Mouse (Mus musculus): ENCODE results near the gene Tubb2a. TPM values are rescaled to one million over a fixed set of nuclear protein-coding genes. Genes with fewer than 3 reads are reported as not detected.

Tubb2a gene
- polyA plus RNA-seq, 1 experiment from 2014 or later = 49.1 TPM

DNA sequence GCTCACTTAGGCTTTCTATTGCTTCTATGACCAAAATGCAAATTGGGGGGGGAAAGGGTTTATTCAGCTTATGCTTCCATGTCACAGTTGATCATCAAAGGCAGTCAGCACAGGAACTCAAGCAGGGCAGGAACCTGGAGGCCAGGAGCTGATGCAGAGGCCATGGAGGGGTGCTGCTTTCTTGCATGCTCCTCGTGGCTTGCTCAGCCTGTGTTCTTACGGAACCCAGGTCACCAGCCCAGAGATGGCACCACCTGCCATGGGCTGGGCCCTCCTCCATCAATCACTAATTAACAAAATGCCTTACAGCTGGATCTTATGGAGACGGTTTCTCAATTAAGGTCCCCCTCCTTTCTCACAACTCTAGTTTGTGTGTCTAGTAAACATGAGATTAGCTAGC, 37.7 kb downstream of the Tubb2a start:
- Histone ChIP-seq H3K9ac (ENCODE audit: low read length) (no peak overlapping the region), H3K9me3 (ENCODE audit: control insufficient read depth, low read length) (no peaks in the 10 kb centered on the region), H3K27ac (replicated peaks; ENCODE audit: low read depth, low read length) (no peak overlapping the region), H3K4me1 (ENCODE audit: control insufficient read depth, insufficient read depth, low read length) (peaks cover 5% of the 10 kb centered on the region), H3K27me3 (ENCODE audit: control insufficient read depth, insufficient read depth, low read length) (no peaks in the 10 kb centered on the region), H3K36me3 (ENCODE audit: control insufficient read depth, insufficient read depth, low read length) (no peaks in the 10 kb centered on the region), H3K4me3 (ENCODE audit: low read depth, low read length) (no peak overlapping the region), H3K4me2 (ENCODE audit: low read depth, severe bottlenecking) (no peak overlapping the region)
- DNase-seq (ENCODE audit: low spot score) (no peak), ATAC-seq (ENCODE audit: insufficient number of reproducible peaks, low FRiP score, low TSS enrichment, low read depth) (no peak)
- WGBS = 85% methylated on average over 3 of the region's 3 CpGs

DNA sequence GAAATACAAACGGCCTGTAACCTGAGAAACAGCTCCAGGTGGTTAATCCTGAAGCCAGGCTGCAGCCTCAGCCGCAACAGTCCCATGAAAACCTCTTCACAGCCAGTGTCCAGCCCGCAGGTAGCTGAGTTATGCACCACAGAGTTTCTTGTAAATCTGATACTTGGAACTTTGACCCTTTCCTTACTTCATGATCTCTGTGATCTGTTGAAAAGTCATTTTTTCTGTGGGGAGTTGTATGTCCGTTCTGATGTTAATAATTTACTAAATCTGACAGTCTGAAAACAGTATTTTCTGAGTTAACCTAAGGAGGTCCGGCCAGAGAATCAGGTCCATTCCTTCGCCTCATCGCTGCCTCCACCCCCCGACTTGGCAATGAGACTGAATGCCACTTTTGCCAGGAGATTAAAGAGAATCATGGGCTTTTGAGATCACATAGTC, 38.9 kb downstream of the Tubb2a start:
- DNase-seq (ENCODE audit: low spot score) = peak; percentile 28
- H3K9ac ChIP-seq (ENCODE audit: low read length) = no peak overlapping the region

DNA sequence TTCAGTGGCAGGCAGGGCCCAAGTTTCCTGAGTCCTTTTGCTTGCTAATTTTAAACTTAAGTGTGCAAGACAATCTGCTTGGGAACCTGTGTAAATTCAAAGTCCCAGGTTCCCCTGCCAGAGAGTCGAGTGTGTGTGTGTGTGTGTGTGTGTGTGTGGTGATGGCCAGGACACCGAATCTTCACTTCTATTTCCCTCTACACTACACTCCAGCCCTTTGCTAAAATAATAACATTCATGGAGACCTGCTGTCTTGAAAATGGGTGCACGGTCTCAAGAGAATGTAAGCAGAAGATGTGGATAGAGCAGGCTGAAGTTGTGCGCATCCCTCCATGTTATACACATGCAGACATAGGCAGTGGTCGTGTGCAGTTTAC, 39.8 kb downstream of the Tubb2a start:
- no peaks in the 10 kb centered on the region for H3K36me3 ChIP-seq (ENCODE audit: control insufficient read depth, insufficient read depth, low read length)
- H3K4me3 ChIP-seq (ENCODE audit: low read depth, low read length) = peak overlapping the region; percentile 69
- peaks cover 5% of the 10 kb centered on the region for H3K4me1 ChIP-seq (ENCODE audit: control insufficient read depth, insufficient read depth, low read length)
- H3K9me3 ChIP-seq (ENCODE audit: control insufficient read depth, low read length) = no peaks in the 10 kb centered on the region
- H3K4me2 ChIP-seq (ENCODE audit: low read depth, severe bottlenecking) = peak overlapping the region; percentile 69
- no peaks in the 10 kb centered on the region for H3K27me3 ChIP-seq (ENCODE audit: control insufficient read depth, insufficient read depth, low read length)
- 0 out of 2 replicates have a peak overlapping the region, but pooled peaks have one; percentile 69 for H3K27ac ChIP-seq (replicated peaks; ENCODE audit: low read depth, low read length)
- WGBS = 57% methylated on average over 5 of the region's 5 CpGs
- ATAC-seq (ENCODE audit: insufficient number of reproducible peaks, low FRiP score, low TSS enrichment, low read depth) = no peak
- DNase-seq (ENCODE audit: low spot score) = no peak
- peak overlapping the region; percentile 94 for H3K9ac ChIP-seq (ENCODE audit: low read length)

More for the DNA sequence above, 38.9 kb downstream of the Tubb2a start:
- H3K36me3 ChIP-seq (ENCODE audit: control insufficient read depth, insufficient read depth, low read length) = no peaks in the 10 kb centered on the region
- ATAC-seq (ENCODE audit: insufficient number of reproducible peaks, low FRiP score, low TSS enrichment, low read depth) = no peak
- H3K4me3 ChIP-seq (ENCODE audit: low read depth, low read length) = no peak overlapping the region
- WGBS = 39% methylated on average over 8 of the region's 8 CpGs
- no peak overlapping the region for H3K27ac ChIP-seq (replicated peaks; ENCODE audit: low read depth, low read length)
- H3K27me3 ChIP-seq (ENCODE audit: control insufficient read depth, insufficient read depth, low read length) = no peaks in the 10 kb centered on the region
- H3K4me2 ChIP-seq (ENCODE audit: low read depth, severe bottlenecking) = peak overlapping the region; percentile 19; the same call in 1 of the 2 replicates
- H3K4me1 ChIP-seq (ENCODE audit: control insufficient read depth, insufficient read depth, low read length) = peaks cover 5% of the 10 kb centered on the region
- no peaks in the 10 kb centered on the region for H3K9me3 ChIP-seq (ENCODE audit: control insufficient read depth, low read length)

DNA sequence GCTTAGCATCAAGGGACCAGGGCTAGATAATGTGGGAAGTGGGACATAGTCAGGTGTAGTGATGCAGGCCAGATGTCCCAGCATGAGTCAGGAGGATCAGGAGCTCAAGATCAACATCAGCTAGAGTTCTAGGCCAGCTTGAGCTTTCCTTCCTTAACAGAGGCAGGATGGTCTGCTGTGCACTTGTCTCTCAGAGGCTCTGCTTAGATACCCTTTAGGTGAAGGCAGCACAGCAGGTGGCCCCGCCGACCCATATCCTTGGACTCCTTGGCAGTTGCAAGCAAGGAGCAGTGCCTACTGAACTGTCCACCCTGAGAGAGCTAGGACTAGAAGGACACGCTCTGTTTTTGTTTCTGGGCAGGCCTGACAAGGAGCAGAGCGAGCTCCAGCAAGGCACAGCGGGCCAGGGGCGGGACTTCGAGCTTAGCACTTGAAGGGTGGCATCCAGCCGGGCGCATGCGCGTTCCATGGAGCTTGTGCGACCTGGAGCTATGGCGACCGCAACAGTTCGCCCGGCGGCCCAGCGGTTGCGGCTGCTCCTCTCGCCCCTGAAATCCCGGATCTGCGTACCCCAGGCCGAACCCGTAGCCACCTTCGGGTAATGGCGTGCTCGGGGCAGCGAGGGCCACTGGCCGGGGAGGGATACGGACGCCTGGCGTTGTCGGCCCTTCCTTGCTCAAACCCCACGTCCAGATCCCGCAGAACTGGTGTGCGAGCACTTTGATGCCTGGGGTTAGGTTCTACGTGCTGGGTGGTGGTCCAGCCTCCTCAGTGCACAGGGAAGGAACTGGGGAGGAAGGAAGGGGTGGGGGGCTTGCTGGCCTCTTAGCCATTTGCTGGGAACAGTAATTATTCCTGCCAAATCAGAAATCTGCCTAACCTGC, 40.4 kb downstream of the Tubb2a start, which contains the start of gene Bphl:
Bphl (plus strand) TSS at position 426 of the 884 bp plus-strand sequence.
- WGBS = under 1% methylated on average over 37 of the region's 37 CpGs
- Histone ChIP-seq H3K36me3 (ENCODE audit: control insufficient read depth, insufficient read depth, low read length) (no peaks in the 10 kb centered on the region; the same call in 1 of the 2 replicates), H3K9ac (ENCODE audit: low read length) (peak within 1 kb of the TSS; percentile 94), H3K4me2 (ENCODE audit: low read depth, severe bottlenecking) (peak within 1 kb of the TSS; percentile 69), H3K4me3 (ENCODE audit: low read depth, low read length) (peak within 1 kb of the TSS; percentile 69), H3K4me1 (ENCODE audit: control insufficient read depth, insufficient read depth, low read length) (peaks cover 5% of the 10 kb centered on the region), H3K27ac (replicated peaks; ENCODE audit: low read depth, low read length) (peak within 1 kb of the TSS; percentile 69; the same call in 1 of the 2 replicates), H3K9me3 (ENCODE audit: control insufficient read depth, low read length) (no peaks in the 10 kb centered on the region), H3K27me3 (ENCODE audit: control insufficient read depth, insufficient read depth, low read length) (no peaks in the 10 kb centered on the region)
- peak; percentile 92 for ATAC-seq (ENCODE audit: insufficient number of reproducible peaks, low FRiP score, low TSS enrichment, low read depth)
- peak; percentile 92 for DNase-seq (ENCODE audit: low spot score)

DNA sequence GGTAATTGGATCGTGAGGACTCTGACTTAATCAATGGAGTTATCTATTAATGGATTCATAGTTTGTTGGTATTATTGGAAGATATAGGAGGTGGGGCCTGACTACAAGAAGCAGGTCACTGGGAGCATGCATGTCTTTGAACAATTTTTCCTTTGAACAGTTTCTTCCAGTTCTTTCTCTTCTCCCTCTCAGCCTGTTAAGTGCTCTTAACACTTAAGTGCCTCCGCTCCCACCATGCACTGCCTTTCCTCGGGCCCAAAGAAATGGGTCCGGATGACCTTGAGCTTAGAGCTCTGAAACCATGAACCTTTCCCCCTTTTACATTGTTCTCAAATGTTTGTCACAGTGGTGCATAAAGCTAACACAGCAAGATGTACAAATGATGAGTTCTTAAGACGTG, 41.1 kb downstream of the Tubb2a start:
- ATAC-seq (ENCODE audit: insufficient number of reproducible peaks, low FRiP score, low TSS enrichment, low read depth) (no peak), DNase-seq (ENCODE audit: low spot score) (no peak)
- peaks cover 5% of the 10 kb centered on the region for H3K4me1 ChIP-seq (ENCODE audit: control insufficient read depth, insufficient read depth, low read length)
- H3K9ac ChIP-seq (ENCODE audit: low read length) = no peak overlapping the region
- no peak overlapping the region for H3K4me2 ChIP-seq (ENCODE audit: low read depth, severe bottlenecking)
- 86% methylated on average over 5 of the region's 5 CpGs for WGBS
- no peaks in the 10 kb centered on the region; the same call in 1 of the 2 replicates for H3K36me3 ChIP-seq (ENCODE audit: control insufficient read depth, insufficient read depth, low read length)
- H3K9me3 ChIP-seq (ENCODE audit: control insufficient read depth, low read length) = no peaks in the 10 kb centered on the region
- H3K27me3 ChIP-seq (ENCODE audit: control insufficient read depth, insufficient read depth, low read length) = no peaks in the 10 kb centered on the region
- no peak overlapping the region for H3K4me3 ChIP-seq (ENCODE audit: low read depth, low read length)
- H3K27ac ChIP-seq (replicated peaks; ENCODE audit: low read depth, low read length) = no peak overlapping the region

DNA sequence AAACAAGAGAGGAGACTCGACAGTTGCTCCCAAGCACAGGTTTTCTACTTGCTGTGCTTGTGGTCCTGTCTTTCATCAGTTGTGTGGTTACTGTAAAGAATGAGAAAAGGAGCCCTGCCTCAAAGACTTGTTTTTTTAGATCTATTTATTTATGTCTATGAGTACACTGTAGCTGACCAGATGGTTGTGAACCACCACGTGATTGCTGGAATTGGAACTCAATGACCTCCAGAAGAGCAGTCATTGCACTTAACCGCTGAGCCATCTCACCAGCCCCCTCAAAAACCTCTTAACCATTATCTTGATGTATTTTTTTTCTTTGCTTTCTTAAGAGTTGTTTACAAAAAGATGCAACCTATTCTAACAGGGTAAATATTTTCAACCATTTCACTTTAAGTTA, 42.4 kb downstream of the Tubb2a start:
- DNase-seq (ENCODE audit: low spot score) = no peak
- Histone ChIP-seq H3K4me1 (ENCODE audit: control insufficient read depth, insufficient read depth, low read length) (peaks cover 5% of the 10 kb centered on the region), H3K27me3 (ENCODE audit: control insufficient read depth, insufficient read depth, low read length) (no peaks in the 10 kb centered on the region), H3K9ac (ENCODE audit: low read length) (no peak overlapping the region), H3K4me2 (ENCODE audit: low read depth, severe bottlenecking) (no peak overlapping the region), H3K9me3 (ENCODE audit: control insufficient read depth, low read length) (no peaks in the 10 kb centered on the region), H3K36me3 (ENCODE audit: control insufficient read depth, insufficient read depth, low read length) (no peaks in the 10 kb centered on the region; the same call in 1 of the 2 replicates), H3K27ac (replicated peaks; ENCODE audit: low read depth, low read length) (no peak overlapping the region), H3K4me3 (ENCODE audit: low read depth, low read length) (no peak overlapping the region)
- no peak for ATAC-seq (ENCODE audit: insufficient number of reproducible peaks, low FRiP score, low TSS enrichment, low read depth)
- 85% methylated on average over 3 of the region's 3 CpGs for WGBS

DNA sequence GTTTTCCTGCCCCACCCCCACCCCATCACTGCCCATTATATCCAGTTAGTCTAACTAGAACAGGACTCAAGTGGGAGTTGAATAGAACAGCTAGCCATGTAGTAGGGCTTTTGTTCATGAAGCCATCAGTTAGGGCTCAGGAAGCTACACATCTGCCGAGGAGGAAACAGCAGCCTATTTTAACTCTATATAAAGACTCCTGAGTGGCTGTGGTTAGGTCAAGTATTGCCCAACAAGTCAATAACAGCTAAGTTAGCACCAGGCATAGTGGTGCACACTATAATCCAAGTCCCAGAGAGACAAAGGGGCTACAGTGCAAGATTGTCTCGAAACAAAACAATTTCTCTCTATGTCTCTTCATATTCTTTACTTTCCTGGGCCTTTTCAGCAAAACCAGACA, 45.8 kb downstream of the Tubb2a start:
- Histone ChIP-seq H3K4me3 (ENCODE audit: low read depth, low read length) (no peak overlapping the region), H3K9me3 (ENCODE audit: control insufficient read depth, low read length) (no peaks in the 10 kb centered on the region), H3K27ac (replicated peaks; ENCODE audit: low read depth, low read length) (no peak overlapping the region), H3K36me3 (ENCODE audit: control insufficient read depth, insufficient read depth, low read length) (peaks cover 2% of the 10 kb centered on the region; the same call in 1 of the 2 replicates), H3K4me2 (ENCODE audit: low read depth, severe bottlenecking) (no peak overlapping the region), H3K4me1 (ENCODE audit: control insufficient read depth, insufficient read depth, low read length) (no peaks in the 10 kb centered on the region; the same call in 1 of the 2 replicates), H3K27me3 (ENCODE audit: control insufficient read depth, insufficient read depth, low read length) (no peaks in the 10 kb centered on the region), H3K9ac (ENCODE audit: low read length) (no peak overlapping the region)
- WGBS = 83% methylated on average over 2 of the region's 2 CpGs
- DNase-seq (ENCODE audit: low spot score) (no peak), ATAC-seq (ENCODE audit: insufficient number of reproducible peaks, low FRiP score, low TSS enrichment, low read depth) (no peak)

All from limb, embryonic 11.5 days (tissue).